Mouse (Mus musculus): ENCODE measurements around the gene Rprm.

GRCm38 (mm10) chr2:54085430-54086087, at the start of gene Rprm:
- no peak for TF ChIP-seq ZC3H11A (IDR thresholded peaks at IDR 0.05; ENCODE audit: low read depth, low read length)
- no peak for TF ChIP-seq CTCF (conservative IDR thresholded peaks at IDR 0.05 in 1 of 2, IDR thresholded peaks at IDR 0.05 in 1 of 2; ENCODE audit: low read depth in 2 of 2, low read length in 2 of 2)
- TF ChIP-seq RAD21 (IDR thresholded peaks at IDR 0.05; ENCODE audit: low read depth, low read length) = no peak
- no peak for TF ChIP-seq SMC3 (IDR thresholded peaks at IDR 0.05; ENCODE audit: low read depth, low read length)
- TF ChIP-seq MAFK (IDR thresholded peaks at IDR 0.05; ENCODE audit: insufficient replicate concordance, low read length) = no peak
- no peak for TF ChIP-seq E2F4 (IDR thresholded peaks at IDR 0.05; ENCODE audit: insufficient replicate concordance, low read depth, low read length)
- TF ChIP-seq GABPA (IDR thresholded peaks at IDR 0.05; ENCODE audit: insufficient replicate concordance, low read depth, low read length) = no peak
- no peak for TF ChIP-seq POLR2A (IDR thresholded peaks at IDR 0.05; ENCODE audit: low read depth, low read length)
- no peak for TF ChIP-seq EP300 (IDR thresholded peaks at IDR 0.05; ENCODE audit: low read length)
- TF ChIP-seq IRF4 (IDR thresholded peaks at IDR 0.05; ENCODE audit: low read depth, low read length) = no peak
- TF ChIP-seq HCFC1 (IDR thresholded peaks at IDR 0.05; ENCODE audit: low read depth, low read length) = no peak
- TF ChIP-seq TBP (conservative IDR thresholded peaks at IDR 0.05; ENCODE audit: low read depth, low read length) = no peak
- TF ChIP-seq CHD2 (IDR thresholded peaks at IDR 0.05; ENCODE audit: low read length) = no peak

Measured in CH12.LX (cell line).